Mouse (Mus musculus) heart, postnatal 14 days (tissue): ENCODE measurements around the gene Taf1b. TPM values are rescaled to one million over a fixed set of nuclear protein-coding genes. Genes with fewer than 3 reads are reported as not detected.
"Not testable (repeated sequence)": the region's sequence is repeated elsewhere in the genome, so short reads cannot be mapped to it uniquely, and the experiment has no call there.

ENCODE experiments used
- DNase-seq, 2 experiments: peaks; one replicate each; pipeline ENCODE4 v3.0.0; 2021 to 2022
- intact Hi-C: fragments of 180-260 bp; cut with DNase I; formaldehyde crosslinking; loops from one replicate; pipeline ENCODE4 v1.15.1; 2025
- long read RNA-seq, 2 experiments: library from polyadenylated mRNA; stranded (forward); transcript quantifications; one replicate each; pipeline ENCODE4 v2.0.0; 2021
- total RNA-seq, 2 experiments: library from RNA; stranded (reverse); gene quantifications; 2 replicates each; pipeline ENCODE4 v1.2.3; 2021

The Taf1b gene
- total RNA-seq, result 10 to 100 TPM; 10.4 to 10.6 TPM
- long read RNA-seq, experiment 1, transcript Taf1b-201 (15 exons, 2,209 nt), result major isoform, 9 of 15 reads
- long read RNA-seq, experiment 1, partial matches to known transcripts, result 4 of 15 reads
- long read RNA-seq, experiment 1, other reads (novel, unspliced or antisense), result 1 of 15 reads
- long read RNA-seq, experiment 2, transcript Taf1b-201 (15 exons, 2,209 nt), result major isoform, 13 of 18 reads
- long read RNA-seq, experiment 2, partial matches to known transcripts, result 2 of 18 reads
- long read RNA-seq, experiment 2, other reads (novel, unspliced or antisense), result 3 of 18 reads

GRCm38 (mm10) chr12:24498150-24498840, at the start of gene Taf1b:
Taf1b (plus strand) TSS chr12:24498359.
- intact Hi-C loops, result no loop called here
- peak; percentile 86 to 89 for DNase-seq

- no peak for DNase-seq
- intact Hi-C loops, result no loop called here
Measured at GRCm38 (mm10) chr12:24460406-24460805, 37.8 kb upstream of the Taf1b start.

GRCm38 (mm10) chr12:24462121-24462520, 36.0 kb upstream of the Taf1b start:
- intact Hi-C loops, result not testable (repeated sequence)
- DNase-seq, result peak in 1 of 2 experiments; percentile 5

- DNase-seq, intact Hi-C loops: not testable (repeated sequence)
Measured at GRCm38 (mm10) chr12:24463490-24463889, 34.7 kb upstream of the Taf1b start.

- DNase-seq, result no peak
- intact Hi-C loops, result no loop called here
Measured at GRCm38 (mm10) chr12:24468966-24469365, 29.2 kb upstream of the Taf1b start.

- intact Hi-C loops, result loop anchor here (1.0 to 5.0 kb wide), 3 partner anchors 130 to 226 kb away; partner anchors contain the start of gene Cys1
- DNase-seq, result peak; percentile 66 to 76
Measured at GRCm38 (mm10) chr12:24470943-24471342, 27.2 kb upstream of the Taf1b start.

GRCm38 (mm10) chr12:24473221-24473620, 24.9 kb upstream of the Taf1b start:
- DNase-seq, result no peak
- intact Hi-C loops, result loop anchor here (5.0 kb wide), 1 partner anchor 209 kb away; the partner anchor contains the start of gene Cys1

- intact Hi-C loops, result no loop called here
- DNase-seq, result no peak
Measured at GRCm38 (mm10) chr12:24484930-24485329, 13.2 kb upstream of the Taf1b start.

- no peak for DNase-seq
- intact Hi-C loops, result no loop called here
Measured at GRCm38 (mm10) chr12:24486882-24487281, 11.3 kb upstream of the Taf1b start.

GRCm38 (mm10) chr12:24492507-24492906, 5.7 kb upstream of the Taf1b start:
- DNase-seq, intact Hi-C loops: not testable (repeated sequence)

GRCm38 (mm10) chr12:24493011-24493410, 5.1 kb upstream of the Taf1b start:
- no peak for DNase-seq
- intact Hi-C loops, result no loop called here

- intact Hi-C loops, result no loop called here
- peak; percentile 12 to 25 for DNase-seq
Measured at GRCm38 (mm10) chr12:24493412-24493811, 4.7 kb upstream of the Taf1b start.

GRCm38 (mm10) chr12:24494791-24495190, 3.4 kb upstream of the Taf1b start:
- intact Hi-C loops, DNase-seq: not testable (repeated sequence)

GRCm38 (mm10) chr12:24498841-24499485, 804 bp downstream of the Taf1b start:
- DNase-seq, intact Hi-C loops: not testable (repeated sequence)

GRCm38 (mm10) chr12:24517118-24517517, 19.0 kb downstream of the Taf1b start:
- no peak for DNase-seq
- intact Hi-C loops, result no loop called here

GRCm38 (mm10) chr12:24521076-24521475, 22.9 kb downstream of the Taf1b start:
- intact Hi-C loops, result no loop called here

GRCm38 (mm10) chr12:24525065-24525464, 26.9 kb downstream of the Taf1b start:
- intact Hi-C loops, DNase-seq: not testable (repeated sequence)

More at GRCm38 (mm10) chr12:24521076-24521475, 22.9 kb downstream of the Taf1b start:
- no peak for DNase-seq

GRCm38 (mm10) chr12:24536390-24536789, 38.2 kb downstream of the Taf1b start:
- DNase-seq, result no peak
- intact Hi-C loops, result no loop called here

- intact Hi-C loops, result no loop called here
- no peak for DNase-seq
Measured at GRCm38 (mm10) chr12:24537201-24537600, 39.0 kb downstream of the Taf1b start.

GRCm38 (mm10) chr12:24537965-24538364, 39.8 kb downstream of the Taf1b start:
- intact Hi-C loops, result no loop called here
- peak; percentile 24 to 42 for DNase-seq
